Mouse (Mus musculus) cerebellum, adult 18-20 months (tissue): ENCODE results near the gene Dazl.

Experiments used
- DNase-seq, 2 experiments: peaks; one replicate each; pipeline ENCODE4 v3.0.0; 2021

Dazl gene

GRCm38 (mm10) chr17:50293241-50293731, at the start of gene Dazl:
TSS of gene Dazl (minus strand) at chr17:50293636.
- DNase-seq = peak in 1 of 2 experiments; percentile 39

GRCm38 (mm10) chr17:50341850-50342544, 48.6 kb upstream of the Dazl start:
- no peak for DNase-seq

GRCm38 (mm10) chr17:50338901-50339300, 45.5 kb upstream of the Dazl start:
- DNase-seq = no peak

DNA sequence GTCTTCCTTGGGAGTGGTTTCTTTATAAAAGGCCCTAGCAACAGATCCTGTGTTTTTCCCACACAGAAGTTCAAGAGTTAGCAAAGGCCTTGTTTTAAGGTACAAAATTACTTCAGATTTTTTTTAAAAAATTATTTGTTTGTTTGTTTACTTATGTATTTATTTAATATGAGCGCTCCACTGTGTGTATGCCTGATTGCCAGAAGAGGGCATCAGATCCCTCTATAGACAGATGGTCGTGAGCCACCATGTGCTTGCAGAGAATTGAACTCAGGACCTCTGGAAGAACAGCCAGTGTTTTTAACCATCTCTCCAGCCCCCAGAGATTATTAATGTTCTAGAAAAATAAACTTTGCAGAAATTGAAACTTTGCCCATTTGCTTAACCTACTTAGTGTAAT, 42.3 kb upstream of the Dazl start:
- peak in 1 of 2 experiments; percentile 8 for DNase-seq

GRCm38 (mm10) chr17:50334694-50335093, 41.3 kb upstream of the Dazl start:
- DNase-seq = no peak

DNA sequence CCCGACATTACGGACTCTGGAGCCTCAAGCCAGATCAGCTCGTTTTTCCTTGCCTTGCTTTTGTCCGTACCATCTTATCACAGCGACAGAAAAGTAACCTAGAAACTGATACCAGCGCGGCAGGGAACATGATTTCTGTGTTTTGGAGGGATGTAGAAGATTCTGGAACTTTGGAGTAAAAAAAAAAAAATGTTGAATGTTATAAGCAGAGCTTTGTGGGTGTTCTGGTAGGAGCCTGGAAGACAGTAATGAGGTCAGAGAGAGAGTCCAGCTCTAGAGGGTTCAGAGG, 38.5 kb upstream of the Dazl start:
- DNase-seq = no peak

DNA sequence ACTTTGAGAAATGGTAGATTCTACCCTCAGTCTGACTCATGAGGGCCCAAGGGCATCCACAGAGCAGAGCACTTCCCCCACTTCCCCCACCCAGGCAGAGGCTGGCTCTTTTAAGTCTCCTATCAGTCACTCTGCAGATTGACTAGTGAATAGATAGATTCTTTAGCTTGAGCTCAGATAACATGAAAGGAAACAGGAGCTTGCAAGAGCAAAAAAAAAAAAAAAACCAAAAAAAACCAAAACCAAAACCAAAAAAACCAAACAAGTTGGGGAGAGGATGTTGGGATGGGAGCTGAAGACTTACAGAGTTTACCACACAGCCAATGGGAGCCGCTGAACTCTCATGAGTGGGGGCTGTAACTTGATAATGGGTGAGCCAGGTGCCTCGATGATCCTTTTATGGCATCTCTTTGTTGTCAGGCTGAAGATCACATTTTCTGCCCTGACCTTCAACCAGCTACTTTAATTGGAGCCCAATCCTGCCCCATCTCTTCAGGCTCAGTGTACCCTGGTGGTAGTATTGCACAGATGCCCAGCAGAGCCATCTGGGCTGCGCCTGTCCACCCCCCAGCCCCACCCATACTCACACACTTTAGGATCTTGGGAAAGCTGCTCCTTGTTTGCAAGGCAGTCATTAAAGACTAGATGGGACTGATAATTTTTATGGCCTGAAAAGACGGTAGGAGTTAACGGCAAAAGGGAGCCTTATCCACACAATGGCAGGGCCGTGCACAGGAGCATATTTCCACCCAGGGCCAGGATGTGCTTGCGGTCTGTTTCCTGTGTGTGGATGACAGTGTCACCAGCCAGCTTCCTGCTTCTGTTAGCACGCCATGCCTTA, 38.0 kb upstream of the Dazl start:
- no peak for DNase-seq

DNA sequence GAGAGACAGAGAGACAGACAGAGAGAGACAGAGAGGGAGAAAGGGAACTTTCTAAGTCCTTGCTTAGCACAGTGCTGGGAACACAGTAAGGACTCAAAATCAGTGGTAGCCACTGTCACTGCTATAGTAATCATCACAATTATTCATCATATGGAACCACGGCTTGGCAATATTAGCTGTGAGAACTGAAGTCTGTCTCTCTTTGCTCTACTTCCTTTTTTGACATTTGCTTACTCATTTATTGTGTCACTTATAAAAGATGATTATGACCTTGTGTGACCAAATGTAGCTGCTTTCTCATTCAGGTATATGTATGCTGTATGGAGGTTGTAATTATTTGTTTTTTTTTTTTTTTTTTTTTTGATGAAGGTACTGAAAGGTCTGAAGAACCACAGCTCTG, 36.8 kb upstream of the Dazl start:
- DNase-seq = no peak

DNA sequence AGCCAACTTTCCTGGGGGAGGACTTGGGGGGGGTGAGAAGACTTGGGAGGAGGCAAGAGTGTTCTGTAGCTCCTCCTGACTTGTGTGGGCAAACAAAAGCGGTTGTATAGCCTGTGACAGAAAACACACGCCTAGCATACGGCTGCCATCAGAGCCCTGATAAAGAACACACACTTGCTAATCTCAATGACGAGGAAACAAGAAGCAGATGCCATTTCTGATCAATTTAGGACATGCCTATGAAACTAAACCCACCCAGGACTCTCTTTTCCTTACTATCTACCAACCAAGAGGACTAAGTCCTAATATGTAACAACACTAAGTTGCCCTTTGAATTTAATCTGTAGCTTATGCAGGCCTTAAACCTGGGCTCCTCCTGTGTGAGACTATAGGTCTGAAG, 31.2 kb upstream of the Dazl start:
- no peak for DNase-seq

DNA sequence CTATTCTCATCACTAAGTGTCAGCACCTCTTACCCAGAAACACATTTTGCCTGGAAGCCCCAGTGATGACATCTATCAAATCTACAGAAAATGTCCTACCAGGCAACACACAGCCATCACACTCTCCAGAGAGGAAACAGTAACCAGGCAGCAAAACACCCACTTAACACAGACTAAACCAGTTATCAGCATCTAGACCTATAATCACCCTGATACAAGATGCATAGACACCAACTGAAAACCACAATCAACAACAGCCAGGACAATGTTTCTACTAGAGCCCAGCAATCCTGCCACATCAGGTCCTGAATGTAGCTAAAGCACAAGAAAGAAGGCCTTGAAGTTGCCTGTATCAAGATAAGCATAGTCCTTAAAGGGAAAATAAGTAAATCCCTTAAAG, 25.4 kb upstream of the Dazl start:
- DNase-seq = no peak

DNA sequence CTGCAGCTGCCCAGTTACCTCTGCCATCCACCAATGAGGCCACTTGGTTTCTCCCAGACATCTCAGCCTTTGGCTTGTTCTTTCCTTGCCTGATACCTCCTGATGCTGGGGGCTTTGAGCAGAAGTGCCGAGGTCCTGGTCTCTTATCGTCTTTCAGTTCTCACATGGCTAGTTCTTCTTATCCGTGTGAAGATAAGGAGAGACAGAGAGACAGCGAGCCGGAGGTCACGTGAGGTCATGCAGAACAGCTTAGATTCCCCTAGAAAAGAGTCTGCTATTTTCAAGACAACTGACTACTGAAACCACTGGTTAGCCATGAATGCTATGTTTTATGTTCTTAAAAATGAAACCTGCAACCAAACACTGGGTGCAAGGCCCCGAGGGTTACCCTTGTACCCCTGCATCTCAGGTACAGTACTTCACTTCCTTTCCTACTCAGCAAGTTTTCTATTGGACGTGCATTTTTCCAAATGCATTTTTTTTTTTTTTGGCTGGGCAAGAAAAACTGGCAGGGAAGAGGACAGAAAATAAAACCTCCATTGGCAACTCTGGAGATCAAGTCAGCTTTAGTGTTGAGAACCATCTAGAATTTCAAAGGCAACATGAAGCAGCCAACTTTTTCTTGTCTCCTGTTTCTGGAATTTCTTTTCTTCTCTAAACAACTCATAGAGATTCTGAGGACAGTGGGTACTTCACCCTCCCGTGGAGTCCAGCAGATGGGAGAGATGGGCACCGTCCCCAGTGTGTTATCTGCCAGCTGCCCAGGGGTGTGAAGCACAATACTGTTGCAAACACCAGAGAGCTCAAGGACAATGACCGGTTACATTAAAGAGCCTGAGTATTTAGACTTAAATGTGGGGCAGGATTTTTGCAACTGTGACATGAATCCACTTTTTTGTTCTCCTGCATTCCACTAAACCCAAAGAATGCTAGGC, 23.0 kb upstream of the Dazl start:
- DNase-seq = peak; percentile 45 to 57

- no peak for DNase-seq
Measured at GRCm38 (mm10) chr17:50310148-50310802, 16.8 kb upstream of the Dazl start.

DNA sequence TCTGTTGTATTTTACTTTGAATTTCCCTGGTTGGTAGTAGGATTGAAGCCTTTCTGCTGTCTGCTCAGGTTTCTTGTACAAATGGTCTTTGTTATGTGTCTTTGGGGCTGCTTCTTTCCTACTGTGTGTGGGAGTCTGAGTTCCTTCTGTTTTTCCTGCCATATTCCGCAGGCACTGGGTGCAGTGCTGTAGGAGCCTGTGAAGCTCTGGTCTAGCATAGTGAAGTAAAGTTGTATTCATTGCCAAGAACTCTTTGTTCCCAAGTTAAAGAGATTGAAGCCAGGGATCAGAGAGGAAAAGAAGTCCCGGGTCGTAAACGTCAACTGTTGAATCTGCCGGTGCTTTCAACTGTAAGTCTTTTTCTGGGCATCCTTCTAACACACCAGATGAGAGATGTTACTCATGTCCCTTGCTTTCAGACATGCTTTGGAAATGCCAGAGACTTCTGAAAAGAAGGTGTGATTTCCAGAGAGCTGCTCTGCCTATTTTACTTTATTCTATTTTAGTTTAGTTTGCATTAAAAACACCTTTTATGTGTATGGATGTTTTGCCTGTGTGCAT, 16.2 kb upstream of the Dazl start:
- DNase-seq = no peak

- no peak for DNase-seq
Measured at GRCm38 (mm10) chr17:50308880-50309279, 15.4 kb upstream of the Dazl start.

DNA sequence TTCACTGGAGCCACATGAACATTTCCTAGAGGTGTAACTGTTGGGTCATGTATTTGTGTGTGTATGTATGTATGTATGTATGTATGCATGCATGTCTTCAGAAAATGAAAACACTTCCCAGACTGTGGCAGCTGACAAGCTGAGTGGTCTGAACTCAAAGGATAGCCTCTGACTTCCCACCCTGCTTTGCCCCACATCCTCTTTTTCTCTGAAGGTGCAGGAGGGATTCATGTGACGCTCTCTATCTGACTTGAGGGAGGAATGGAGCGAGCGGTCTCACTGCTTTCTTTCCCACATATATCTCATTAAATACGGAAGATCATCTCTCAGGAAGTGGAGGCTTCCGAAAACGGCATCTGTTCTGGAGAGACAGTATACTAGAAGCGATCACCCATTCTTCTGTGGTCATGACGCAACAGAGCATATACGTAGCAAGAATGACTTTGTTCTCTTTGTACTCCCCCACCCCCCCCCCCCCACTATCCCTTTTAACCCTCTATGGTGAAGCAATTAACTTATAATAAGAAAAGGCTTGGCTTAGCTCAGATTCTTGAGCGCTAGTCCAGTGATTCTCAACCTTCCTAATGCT, 14.7 kb upstream of the Dazl start:
- DNase-seq = no peak

- DNase-seq = no peak
Measured at GRCm38 (mm10) chr17:50302867-50303266, 9.4 kb upstream of the Dazl start.

DNA sequence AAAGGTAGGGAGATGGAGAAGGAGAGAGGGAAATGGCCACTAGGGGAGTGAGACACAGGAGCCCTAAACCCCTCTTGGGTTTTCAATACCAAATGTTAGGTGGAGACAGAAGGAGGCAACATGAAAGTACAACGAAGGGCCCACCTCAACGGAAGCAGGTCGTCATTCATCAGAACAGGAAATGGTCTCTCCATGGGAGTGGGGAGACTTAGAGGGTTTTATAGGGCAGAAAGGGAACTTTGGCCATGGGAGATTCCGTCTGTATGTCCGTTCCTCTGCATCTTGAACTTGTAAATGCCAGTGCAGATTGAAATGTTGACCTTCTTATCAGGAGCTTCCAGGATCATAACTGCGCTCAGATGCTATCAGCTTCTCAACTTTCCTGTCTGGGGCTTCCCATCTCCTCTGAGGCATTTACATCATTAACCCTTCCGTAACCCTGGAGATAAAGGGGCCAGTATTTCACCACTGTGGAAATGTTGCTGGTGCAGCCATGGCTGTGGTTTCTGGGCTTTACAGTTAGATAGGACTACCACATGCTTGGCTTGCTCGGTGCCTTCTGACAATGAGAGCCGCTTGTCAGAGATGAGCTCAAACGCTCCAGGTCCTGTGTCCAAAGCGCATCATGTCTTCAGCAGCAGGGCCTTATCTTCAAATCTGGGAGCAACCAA, 6.9 kb upstream of the Dazl start:
- no peak for DNase-seq

- DNase-seq = no peak
Measured at GRCm38 (mm10) chr17:50298821-50299220, 5.4 kb upstream of the Dazl start.

DNA sequence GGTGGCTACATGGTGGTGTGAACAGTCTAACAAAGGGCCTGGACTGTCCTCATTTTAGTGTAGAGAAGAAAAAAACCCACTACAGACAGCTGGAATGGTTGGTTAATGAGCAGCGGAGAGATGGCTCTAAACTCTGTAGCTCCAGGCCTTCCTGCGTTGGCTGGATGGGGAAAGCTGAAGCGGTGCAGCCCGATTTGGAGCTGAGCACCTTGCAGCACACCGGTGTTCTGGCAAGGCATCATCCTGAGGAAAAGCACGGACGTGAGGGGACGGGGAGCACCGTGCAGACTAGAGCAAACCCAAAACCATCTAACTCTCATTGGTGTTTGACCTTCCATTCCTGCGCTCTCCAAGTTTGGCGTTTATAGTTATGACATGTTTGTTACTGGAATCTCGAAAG, 1.3 kb upstream of the Dazl start:
- peak; percentile 26 to 41 for DNase-seq

DNA sequence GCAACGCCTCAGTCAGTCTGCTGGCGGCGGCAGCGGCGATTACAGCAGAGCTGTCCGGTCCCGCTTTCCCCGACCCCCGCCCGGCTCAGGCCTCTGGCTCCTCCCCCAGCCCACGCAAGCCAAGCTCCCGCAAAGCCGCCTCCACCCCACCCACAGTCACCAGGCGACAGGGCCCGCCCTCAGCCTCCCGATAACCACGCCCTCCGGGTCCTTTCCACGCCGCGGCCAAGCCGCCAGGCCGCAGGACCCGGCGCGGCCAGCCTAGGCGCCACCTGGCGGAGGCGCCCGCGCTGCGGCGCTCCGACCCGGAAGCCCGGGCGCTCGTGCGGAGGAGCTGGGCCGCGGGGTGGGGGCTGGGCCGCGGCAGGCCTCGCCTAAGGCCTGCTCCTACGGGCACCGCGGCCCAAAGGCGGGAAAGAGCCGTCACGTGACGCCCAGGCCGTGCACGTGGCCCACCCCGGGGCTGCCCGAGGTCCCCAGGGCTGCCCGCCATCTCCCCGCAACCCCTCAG, 720 bp downstream of the Dazl start:
- peak; percentile 92 to 95 for DNase-seq
